Mouse (Mus musculus): Measurements from ENCODE around the gene Dydc2.

Dydc2 gene

GRCm38 (mm10) chr14:41069108-41069507 is at the start of gene Dydc2:
Dydc2 (minus strand) TSS chr14:41069208.
- Histone ChIP-seq H3K4me3 (replicated peaks; ENCODE audit: low read length) (no peak within 1 kb of the TSS), H3K4me1 (replicated peaks; ENCODE audit: low read depth, low read length) (peaks cover 19% of the 10 kb centered on the region; the same call in 1 of the 2 replicates), H3K9me3 (ENCODE audit: low read length) (no peaks in the 10 kb centered on the region), H3K27me3 (ENCODE audit: insufficient read depth, low read length) (peaks cover 35% of the 10 kb centered on the region), H3K36me3 (ENCODE audit: insufficient read depth, low read length) (no peaks in the 10 kb centered on the region)
- TF ChIP-seq POU5F1 (IDR thresholded peaks at IDR 0.05; ENCODE audit: borderline replicate concordance, low read length) (no peak), CTCF (conservative IDR thresholded peaks at IDR 0.05; ENCODE audit: low read length) (no peak), NANOG (IDR thresholded peaks at IDR 0.05; ENCODE audit: borderline replicate concordance, low read length) (no peak)

GRCm38 (mm10) chr14:41116271-41116670 is 47.3 kb upstream of the Dydc2 start:
- H3K9me3 ChIP-seq (ENCODE audit: low read length): no peaks in the 10 kb centered on the region
- no peak overlapping the region for H3K4me3 ChIP-seq (replicated peaks; ENCODE audit: low read length)
- no peaks in the 10 kb centered on the region for H3K36me3 ChIP-seq (ENCODE audit: insufficient read depth, low read length)
- H3K4me1 ChIP-seq (replicated peaks; ENCODE audit: low read depth, low read length): no peaks in the 10 kb centered on the region
- H3K27me3 ChIP-seq (ENCODE audit: insufficient read depth, low read length): no peaks in the 10 kb centered on the region
- TF ChIP-seq NANOG (IDR thresholded peaks at IDR 0.05; ENCODE audit: borderline replicate concordance, low read length) (no peak), CTCF (conservative IDR thresholded peaks at IDR 0.05; ENCODE audit: low read length) (no peak), POU5F1 (IDR thresholded peaks at IDR 0.05; ENCODE audit: borderline replicate concordance, low read length) (no peak)

GRCm38 (mm10) chr14:41112944-41113343 is 43.9 kb upstream of the Dydc2 start:
- Histone ChIP-seq H3K27me3 (ENCODE audit: insufficient read depth, low read length) (no peaks in the 10 kb centered on the region), H3K4me3 (replicated peaks; ENCODE audit: low read length) (no peak overlapping the region)
- TF ChIP-seq CTCF (conservative IDR thresholded peaks at IDR 0.05; ENCODE audit: low read length): no peak
- no peak for TF ChIP-seq NANOG (IDR thresholded peaks at IDR 0.05; ENCODE audit: borderline replicate concordance, low read length)
- no peak for TF ChIP-seq POU5F1 (IDR thresholded peaks at IDR 0.05; ENCODE audit: borderline replicate concordance, low read length)

GRCm38 (mm10) chr14:41111031-41111668 is 42.1 kb upstream of the Dydc2 start:
- TF ChIP-seq POU5F1 (IDR thresholded peaks at IDR 0.05; ENCODE audit: borderline replicate concordance, low read length) (no peak), CTCF (conservative IDR thresholded peaks at IDR 0.05; ENCODE audit: low read length) (no peak), NANOG (IDR thresholded peaks at IDR 0.05; ENCODE audit: borderline replicate concordance, low read length) (no peak)
- no peak overlapping the region for H3K4me3 ChIP-seq (replicated peaks; ENCODE audit: low read length)
- no peaks in the 10 kb centered on the region for H3K4me1 ChIP-seq (replicated peaks; ENCODE audit: low read depth, low read length)
- H3K36me3 ChIP-seq (ENCODE audit: insufficient read depth, low read length): no peaks in the 10 kb centered on the region
- H3K27me3 ChIP-seq (ENCODE audit: insufficient read depth, low read length): no peaks in the 10 kb centered on the region
- no peaks in the 10 kb centered on the region for H3K9me3 ChIP-seq (ENCODE audit: low read length)

More at GRCm38 (mm10) chr14:41112944-41113343, 43.9 kb upstream of the Dydc2 start:
- Histone ChIP-seq H3K4me1 (replicated peaks; ENCODE audit: low read depth, low read length) (no peaks in the 10 kb centered on the region), H3K9me3 (ENCODE audit: low read length) (no peaks in the 10 kb centered on the region), H3K36me3 (ENCODE audit: insufficient read depth, low read length) (no peaks in the 10 kb centered on the region)

- Histone ChIP-seq H3K9me3 (ENCODE audit: low read length) (no peaks in the 10 kb centered on the region), H3K4me1 (replicated peaks; ENCODE audit: low read depth, low read length) (no peaks in the 10 kb centered on the region), H3K27me3 (ENCODE audit: insufficient read depth, low read length) (no peaks in the 10 kb centered on the region), H3K4me3 (replicated peaks; ENCODE audit: low read length) (no peak within 1 kb of the TSS), H3K36me3 (ENCODE audit: insufficient read depth, low read length) (no peaks in the 10 kb centered on the region)
- TF ChIP-seq NANOG (IDR thresholded peaks at IDR 0.05; ENCODE audit: borderline replicate concordance, low read length) (no peak), CTCF (conservative IDR thresholded peaks at IDR 0.05; ENCODE audit: low read length) (no peak), POU5F1 (IDR thresholded peaks at IDR 0.05; ENCODE audit: borderline replicate concordance, low read length) (no peak)
Observed at GRCm38 (mm10) chr14:41104853-41105444, 35.9 kb upstream of the Dydc2 start, which contains the start of gene Mat1a. Mat1a (plus strand) TSS chr14:41105035.

GRCm38 (mm10) chr14:41102269-41102668 is 33.3 kb upstream of the Dydc2 start:
- TF ChIP-seq POU5F1 (IDR thresholded peaks at IDR 0.05; ENCODE audit: borderline replicate concordance, low read length) (no peak), CTCF (conservative IDR thresholded peaks at IDR 0.05; ENCODE audit: low read length) (no peak), NANOG (IDR thresholded peaks at IDR 0.05; ENCODE audit: borderline replicate concordance, low read length) (no peak)

GRCm38 (mm10) chr14:41101242-41101641 is 32.2 kb upstream of the Dydc2 start:
- Histone ChIP-seq H3K4me1 (replicated peaks; ENCODE audit: low read depth, low read length) (no peaks in the 10 kb centered on the region), H3K27me3 (ENCODE audit: insufficient read depth, low read length) (no peaks in the 10 kb centered on the region), H3K9me3 (ENCODE audit: low read length) (no peaks in the 10 kb centered on the region), H3K4me3 (replicated peaks; ENCODE audit: low read length) (no peak overlapping the region), H3K36me3 (ENCODE audit: insufficient read depth, low read length) (no peaks in the 10 kb centered on the region)
- no peak for TF ChIP-seq NANOG (IDR thresholded peaks at IDR 0.05; ENCODE audit: borderline replicate concordance, low read length)
- no peak for TF ChIP-seq POU5F1 (IDR thresholded peaks at IDR 0.05; ENCODE audit: borderline replicate concordance, low read length)
- TF ChIP-seq CTCF (conservative IDR thresholded peaks at IDR 0.05; ENCODE audit: low read length): no peak

More at GRCm38 (mm10) chr14:41102269-41102668, 33.3 kb upstream of the Dydc2 start:
- Histone ChIP-seq H3K4me1 (replicated peaks; ENCODE audit: low read depth, low read length) (no peaks in the 10 kb centered on the region), H3K36me3 (ENCODE audit: insufficient read depth, low read length) (no peaks in the 10 kb centered on the region), H3K27me3 (ENCODE audit: insufficient read depth, low read length) (no peaks in the 10 kb centered on the region), H3K4me3 (replicated peaks; ENCODE audit: low read length) (no peak overlapping the region), H3K9me3 (ENCODE audit: low read length) (no peaks in the 10 kb centered on the region)

- Histone ChIP-seq H3K27me3 (ENCODE audit: insufficient read depth, low read length) (no peaks in the 10 kb centered on the region), H3K9me3 (ENCODE audit: low read length) (no peaks in the 10 kb centered on the region), H3K4me3 (replicated peaks; ENCODE audit: low read length) (no peak overlapping the region), H3K4me1 (replicated peaks; ENCODE audit: low read depth, low read length) (no peaks in the 10 kb centered on the region), H3K36me3 (ENCODE audit: insufficient read depth, low read length) (no peaks in the 10 kb centered on the region)
- TF ChIP-seq POU5F1 (IDR thresholded peaks at IDR 0.05; ENCODE audit: borderline replicate concordance, low read length) (no peak), NANOG (IDR thresholded peaks at IDR 0.05; ENCODE audit: borderline replicate concordance, low read length) (no peak), CTCF (conservative IDR thresholded peaks at IDR 0.05; ENCODE audit: low read length) (no peak)
Observed at GRCm38 (mm10) chr14:41100712-41101111, 31.7 kb upstream of the Dydc2 start.
